In the genomic region with DNA sequence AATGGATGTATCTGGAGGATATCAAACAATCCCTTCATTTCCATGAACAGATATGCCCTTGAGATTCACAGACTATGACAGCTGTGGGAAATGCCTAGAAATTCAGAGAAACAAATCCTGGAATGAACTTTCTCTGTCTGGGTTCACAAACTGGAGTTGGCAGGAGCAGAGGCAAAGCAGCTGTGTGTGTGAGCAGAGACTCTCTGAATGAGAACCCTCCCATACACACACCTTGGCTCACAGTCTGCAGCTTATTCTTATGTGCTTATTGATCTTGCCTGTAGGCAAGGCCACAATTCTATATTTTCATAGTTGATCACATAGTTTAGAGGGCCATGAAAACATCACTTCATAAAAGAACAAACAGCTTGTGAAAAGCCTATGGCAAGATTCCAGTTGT, we compare ENCODE assay signal across 15 mouse cellular contexts.
"Had no signal": no experiment of that assay in that cellular context is flagged by ENCODE, and none has a peak within 500 bp of the region (broad histone marks: within the 10 kb centered on the region; RNA-seq: fewer than 3 reads in every experiment).

No protein-coding gene starts in this region.

- H3K27me3 ChIP-seq: kidney, embryonic 15.5 days; liver, embryonic 15.5 days; midbrain, embryonic 12.5 days; neural tube, embryonic 13.5 days had no signal

- H3K27ac ChIP-seq: kidney, embryonic 15.5 days; left cerebral cortex, adult 2 months; limb, embryonic 10.5 days; liver, embryonic 15.5 days; midbrain, embryonic 12.5 days; neural tube, embryonic 13.5 days had no signal

- H3K4me3 ChIP-seq: kidney, embryonic 15.5 days; left cerebral cortex, adult 2 months; limb, embryonic 10.5 days; liver, embryonic 15.5 days; midbrain, embryonic 12.5 days; neural tube, embryonic 13.5 days had no signal

- DNase-seq: kidney, adult 2 months; kidney, postnatal 14 days; retina, postnatal 1 day; right cerebral cortex, postnatal 4 days; spleen, adult 18-20 months; thymus, adult 18-20 months; thymus, postnatal 14 days had no signal

- H3K4me1 ChIP-seq: kidney, embryonic 15.5 days; limb, embryonic 10.5 days; liver, embryonic 15.5 days; midbrain, embryonic 12.5 days; neural tube, embryonic 13.5 days had no signal

- ATAC-seq: midbrain, embryonic 16.5 days had no signal

- H3K36me3 ChIP-seq: kidney, embryonic 15.5 days; limb, embryonic 10.5 days; liver, embryonic 15.5 days; midbrain, embryonic 12.5 days; neural tube, embryonic 13.5 days had no signal

- H3K4me2 ChIP-seq: kidney, embryonic 15.5 days; liver, embryonic 11.5 days; liver, embryonic 15.5 days; midbrain, embryonic 12.5 days; neural tube, embryonic 13.5 days had no signal

- H3K9me3 ChIP-seq: kidney, embryonic 15.5 days; limb, embryonic 10.5 days; liver, embryonic 15.5 days; midbrain, embryonic 12.5 days; neural tube, embryonic 13.5 days had no signal

- H3K9ac ChIP-seq: kidney, embryonic 15.5 days; liver, embryonic 15.5 days; midbrain, embryonic 12.5 days; neural tube, embryonic 13.5 days had no signal
